Mouse (Mus musculus): ENCODE data around the gene Gemin7.

GRCm38 (mm10) chr7:19609641-19610332, 32.4 kb upstream of the Gemin7 start:
- peak; percentile 35; the same call in 1 of the 2 replicates for TF ChIP-seq CTCF (IDR thresholded peaks at IDR 0.05; ENCODE audit: low read depth)
- no peak for TF ChIP-seq EP300 (optimal IDR thresholded peaks at IDR 0.05)
